Mouse (Mus musculus) hindbrain, embryonic 10.5 days (tissue): ENCODE measurements at regions not wholly inside any gene's neighbourhood (a gene's known extent, or its start where the extent isn't known, plus 50 kb on each side); places are given as distances from the start of the nearest gene placed in this dataset.
"Not testable (repeated sequence)": the region's sequence is repeated elsewhere in the genome, so short reads cannot be mapped to it uniquely, and the experiment has no call there.

Experiments
- DNase-seq: peaks from one replicate; pipeline ENCODE4 v3.0.0-alpha.2; 2017; ENCODE audit warnings: low spot score
- H3K27ac ChIP-seq: fragments of 300-500 bp; sonication (generic); 2 replicates; pipeline ENCODE4 v1.5.1; 2016; ENCODE audit warnings: mild to moderate bottlenecking, moderate library complexity
- H3K27me3 ChIP-seq: fragments of 300-500 bp; sonication (generic); 2 replicates; pipeline ENCODE4 v1.6.1; 2016; ENCODE audit warnings: mild to moderate bottlenecking; ENCODE audit not compliant: poor library complexity, insufficient read depth, severe bottlenecking
- H3K36me3 ChIP-seq: fragments of 300-500 bp; sonication (generic); 2 replicates; pipeline ENCODE4 v1.6.1; 2016; ENCODE audit warnings: mild to moderate bottlenecking, moderate library complexity
- H3K4me1 ChIP-seq: fragments of 300-500 bp; sonication (generic); replicated peaks from 2 replicates; pipeline ENCODE4 v1.6.1; 2016; ENCODE audit warnings: mild to moderate bottlenecking
- H3K4me3 ChIP-seq: fragments of 300-500 bp; sonication (generic); 2 replicates; pipeline ENCODE4 v1.5.1; 2016; ENCODE audit warnings: mild to moderate bottlenecking, moderate library complexity
- H3K9me3 ChIP-seq: fragments of 300-500 bp; sonication (generic); 2 replicates; pipeline ENCODE4 v1.6.1; 2016; ENCODE audit warnings: mild to moderate bottlenecking, moderate library complexity
- WGBS: fragments of 180-500 bp; shearing (Covaris S2); methylation state at CpG from one replicate; pipeline ENCODE4 v1.1.7; 2016; 5-methylcytosine and 5-hydroxymethylcytosine counted together

DNA sequence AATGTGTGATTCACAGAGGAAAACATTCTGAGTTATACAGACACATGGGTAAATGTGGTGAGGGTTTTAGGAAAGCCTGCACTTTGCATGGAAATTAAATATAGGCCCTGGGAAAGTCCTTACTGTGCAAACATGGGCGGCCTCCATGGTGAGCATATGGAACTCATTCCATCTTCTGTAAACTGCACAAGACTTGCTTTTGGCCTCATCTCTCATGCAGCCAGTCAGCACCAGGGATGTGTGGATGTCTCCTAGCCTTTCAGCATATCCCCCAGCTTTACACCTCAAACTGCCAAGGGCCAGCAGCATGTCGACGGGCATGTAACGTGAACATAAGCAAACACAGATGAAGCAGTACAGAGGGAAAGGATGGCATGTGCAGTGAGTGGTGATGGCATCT lies 364.7 kb upstream of the 1700008P02Rik start:
- H3K4me1 ChIP-seq, result no peaks in the 10 kb centered on the region
- 68% methylated on average over 4 of the region's 4 CpGs for WGBS
- H3K9me3 ChIP-seq, result no peaks in the 10 kb centered on the region
- no peak overlapping the region for H3K4me3 ChIP-seq
- DNase-seq, result peak; percentile 3
- no peaks in the 10 kb centered on the region for H3K36me3 ChIP-seq
- H3K27me3 ChIP-seq, result no peaks in the 10 kb centered on the region
- no peak overlapping the region for H3K27ac ChIP-seq

DNA sequence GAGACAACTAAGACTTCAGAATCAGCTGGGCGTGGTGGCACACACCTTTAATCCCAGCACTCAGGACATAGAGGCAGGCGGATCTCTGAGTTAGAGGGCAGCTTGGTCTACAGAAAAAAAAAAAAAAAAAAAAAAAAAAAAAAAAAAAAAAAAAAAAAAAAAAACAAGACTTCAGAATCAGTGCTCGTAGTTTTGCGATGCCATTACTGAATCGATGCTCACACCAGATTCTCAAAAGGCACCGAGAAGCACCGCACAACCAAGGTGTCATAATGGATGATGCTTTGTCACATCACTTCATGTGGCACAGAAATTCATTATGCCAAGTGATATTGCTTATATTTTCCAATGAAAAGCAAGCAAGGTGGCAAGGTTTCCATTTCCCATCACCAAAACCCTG lies 337.4 kb upstream of the 1700008P02Rik start:
- Histone ChIP-seq H3K36me3 (no peaks in the 10 kb centered on the region), H3K27me3 (no peaks in the 10 kb centered on the region), H3K4me3 (no peak overlapping the region), H3K9me3 (no peaks in the 10 kb centered on the region), H3K4me1 (no peaks in the 10 kb centered on the region), H3K27ac (no peak overlapping the region)
- DNase-seq, result no peak
- WGBS, result 92% methylated on average over 7 of the region's 7 CpGs

DNA sequence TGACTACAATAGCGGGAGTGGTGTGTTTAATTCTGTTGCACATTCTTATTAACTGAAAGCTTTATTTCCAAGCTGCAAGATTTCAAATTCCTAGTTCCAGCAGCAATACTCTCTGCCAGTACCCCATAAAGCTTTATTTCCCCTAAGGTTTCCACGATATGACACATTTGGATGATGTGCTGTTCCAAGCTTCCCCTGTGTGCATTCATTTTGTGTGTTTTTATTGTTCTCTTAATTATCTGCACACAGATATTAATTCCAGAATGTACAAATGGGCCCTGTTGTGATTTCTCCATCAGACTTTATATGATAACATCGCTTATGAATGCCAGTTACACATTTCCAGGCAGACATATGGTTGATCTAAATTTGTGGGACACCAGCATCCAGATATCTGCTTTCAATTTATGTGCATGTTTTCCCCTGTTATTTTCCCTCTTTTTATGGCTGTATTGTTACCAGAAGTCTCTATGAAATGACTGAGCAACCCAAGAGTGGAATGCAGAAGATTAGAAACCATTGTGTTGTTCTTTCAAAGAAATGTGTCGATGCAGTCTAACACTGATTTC lies 312.4 kb upstream of the 1700008P02Rik start:
- no peaks in the 10 kb centered on the region for H3K9me3 ChIP-seq
- 90% methylated on average over 4 of the region's 4 CpGs for WGBS
- H3K27ac ChIP-seq, result no peak overlapping the region
- H3K27me3 ChIP-seq, result no peaks in the 10 kb centered on the region
- H3K4me3 ChIP-seq, result no peak overlapping the region
- DNase-seq, result no peak
- no peaks in the 10 kb centered on the region for H3K36me3 ChIP-seq
- no peaks in the 10 kb centered on the region for H3K4me1 ChIP-seq

DNA sequence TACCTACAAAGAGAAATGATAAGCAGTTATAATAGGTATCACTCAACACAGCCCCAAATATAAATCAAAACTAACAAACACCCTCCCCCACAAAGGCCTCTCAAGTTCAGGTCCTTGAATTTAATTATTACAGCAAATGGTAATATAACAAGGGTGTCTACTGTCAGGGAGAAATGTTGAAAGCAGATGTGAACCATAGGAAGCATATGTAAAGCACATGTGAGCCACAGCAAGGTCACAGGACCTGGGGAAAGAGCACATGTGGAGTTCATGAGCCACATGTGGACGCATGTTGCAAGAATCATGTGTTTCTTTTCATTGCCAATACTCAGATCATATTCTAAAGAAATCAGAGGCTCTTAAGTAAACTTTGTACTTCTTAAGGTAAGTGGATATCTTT lies 306.5 kb upstream of the 1700008P02Rik start:
- Histone ChIP-seq H3K4me1 (no peaks in the 10 kb centered on the region), H3K9me3 (no peaks in the 10 kb centered on the region), H3K27ac (no peak overlapping the region), H3K36me3 (no peaks in the 10 kb centered on the region), H3K4me3 (no peak overlapping the region), H3K27me3 (no peaks in the 10 kb centered on the region)
- DNase-seq, result peak; percentile 23
- WGBS, result 80% methylated on average over 1 of the region's 1 CpGs

DNA sequence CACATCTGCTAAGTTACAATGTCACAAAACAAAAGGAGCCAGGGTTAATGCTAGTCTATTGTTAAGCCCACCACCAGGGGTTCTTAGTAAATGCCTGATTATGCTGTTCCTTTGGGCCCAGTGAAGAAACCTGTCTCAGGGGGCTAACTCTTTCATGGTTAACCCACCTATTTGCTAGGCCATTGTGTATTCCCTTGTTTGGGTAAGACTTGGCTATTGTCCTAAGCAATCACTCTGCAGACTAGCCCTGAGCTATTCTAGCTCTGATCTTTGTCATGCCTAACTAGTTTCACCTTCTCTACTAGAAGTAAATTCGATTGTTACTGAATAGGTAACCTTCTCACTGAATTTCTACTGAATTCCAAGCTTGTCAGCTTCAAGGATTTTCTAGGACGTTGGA lies 302.4 kb upstream of the 1700008P02Rik start:
- not testable (repeated sequence) for H3K9me3 ChIP-seq, DNase-seq, H3K4me3 ChIP-seq, H3K36me3 ChIP-seq, H3K27ac ChIP-seq, H3K27me3 ChIP-seq, H3K4me1 ChIP-seq
- WGBS, result 66% methylated on average over 2 of the region's 2 CpGs

DNA sequence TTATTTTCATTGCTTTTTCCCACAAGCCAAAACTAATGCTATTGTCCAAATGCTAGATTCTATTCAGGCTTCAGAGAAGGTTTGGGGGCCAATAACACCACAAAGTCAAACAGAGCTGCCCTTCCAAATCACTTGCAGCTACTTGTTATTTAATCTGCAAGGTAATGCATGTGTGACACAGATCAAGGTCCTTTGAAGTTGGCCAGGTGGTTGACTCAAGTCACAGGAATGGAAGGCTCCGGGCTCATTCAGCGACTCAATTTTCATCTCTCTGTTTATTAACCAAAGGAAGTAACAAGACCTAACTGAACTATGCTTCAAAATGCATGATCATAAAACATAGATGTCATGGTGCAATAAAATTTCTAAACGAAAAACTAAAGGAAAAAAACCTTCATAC lies 300.0 kb upstream of the 1700008P02Rik start:
- no peak overlapping the region for H3K27ac ChIP-seq
- H3K4me3 ChIP-seq, result no peak overlapping the region
- H3K27me3 ChIP-seq, result no peaks in the 10 kb centered on the region
- 89% methylated on average over 3 of the region's 3 CpGs for WGBS
- no peaks in the 10 kb centered on the region for H3K4me1 ChIP-seq
- no peak for DNase-seq
- H3K9me3 ChIP-seq, result no peaks in the 10 kb centered on the region
- H3K36me3 ChIP-seq, result no peaks in the 10 kb centered on the region

DNA sequence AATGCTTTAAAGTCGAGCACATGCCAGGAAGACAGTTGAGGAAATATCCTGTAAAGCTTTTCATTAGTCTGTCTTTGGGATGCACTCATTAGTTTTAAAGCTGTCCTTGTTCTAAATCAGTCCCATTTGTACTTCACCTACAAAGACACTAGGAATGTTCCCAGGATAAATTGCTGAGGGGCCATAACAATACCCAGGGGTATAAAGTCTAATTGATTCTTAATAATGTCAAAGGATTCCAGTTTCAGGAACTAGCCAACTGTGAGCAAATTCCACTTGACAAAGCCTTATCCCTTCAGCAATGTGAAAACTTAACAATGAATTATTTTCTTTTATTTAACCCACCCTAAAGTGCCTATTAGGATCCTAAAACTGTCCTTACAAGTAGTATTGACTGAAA lies 267.7 kb upstream of the 1700008P02Rik start:
- no peak for DNase-seq
- Histone ChIP-seq H3K36me3 (no peaks in the 10 kb centered on the region), H3K9me3 (0 out of 2 replicates have a peak, but pooled peaks cover 2% of the 10 kb centered on the region), H3K4me1 (no peaks in the 10 kb centered on the region), H3K27ac (no peak overlapping the region), H3K4me3 (no peak overlapping the region), H3K27me3 (no peaks in the 10 kb centered on the region)
- 66% methylated on average over 1 of the region's 1 CpGs for WGBS

DNA sequence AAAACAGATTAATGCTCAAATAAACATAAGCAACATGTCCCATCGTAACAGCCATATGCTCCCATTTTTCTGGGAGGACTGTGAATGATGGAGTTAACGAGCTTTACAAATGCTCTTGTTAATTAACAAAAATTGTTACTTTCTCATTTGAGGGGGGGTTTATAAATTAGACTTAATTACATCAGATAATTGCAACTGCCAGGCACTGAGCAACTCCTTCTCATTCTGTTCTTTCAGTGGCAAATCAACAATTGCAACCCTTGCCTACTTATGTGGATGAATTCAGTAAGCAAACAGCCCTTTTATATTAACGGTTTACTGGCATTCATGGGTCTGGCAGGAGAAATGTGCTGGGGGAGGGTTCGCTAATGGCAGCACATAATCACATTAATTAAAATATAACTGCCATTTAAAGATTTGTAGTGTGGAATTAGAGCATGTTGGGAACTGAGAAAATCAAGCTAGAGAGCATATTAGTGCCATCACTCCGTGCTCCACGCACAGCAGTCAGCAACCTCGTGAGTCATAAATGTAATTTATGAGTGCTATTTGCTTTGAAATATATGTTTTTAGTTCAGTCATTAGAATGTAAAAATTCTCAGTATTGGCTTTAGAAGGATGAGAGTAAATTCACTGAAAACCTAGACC lies 266.9 kb upstream of the 1700008P02Rik start:
- Histone ChIP-seq H3K4me3 (no peak overlapping the region), H3K9me3 (0 out of 2 replicates have a peak, but pooled peaks cover 2% of the 10 kb centered on the region), H3K4me1 (no peaks in the 10 kb centered on the region), H3K27me3 (no peaks in the 10 kb centered on the region), H3K27ac (no peak overlapping the region), H3K36me3 (no peaks in the 10 kb centered on the region)
- DNase-seq, result no peak
- 88% methylated on average over 7 of the region's 7 CpGs for WGBS

DNA sequence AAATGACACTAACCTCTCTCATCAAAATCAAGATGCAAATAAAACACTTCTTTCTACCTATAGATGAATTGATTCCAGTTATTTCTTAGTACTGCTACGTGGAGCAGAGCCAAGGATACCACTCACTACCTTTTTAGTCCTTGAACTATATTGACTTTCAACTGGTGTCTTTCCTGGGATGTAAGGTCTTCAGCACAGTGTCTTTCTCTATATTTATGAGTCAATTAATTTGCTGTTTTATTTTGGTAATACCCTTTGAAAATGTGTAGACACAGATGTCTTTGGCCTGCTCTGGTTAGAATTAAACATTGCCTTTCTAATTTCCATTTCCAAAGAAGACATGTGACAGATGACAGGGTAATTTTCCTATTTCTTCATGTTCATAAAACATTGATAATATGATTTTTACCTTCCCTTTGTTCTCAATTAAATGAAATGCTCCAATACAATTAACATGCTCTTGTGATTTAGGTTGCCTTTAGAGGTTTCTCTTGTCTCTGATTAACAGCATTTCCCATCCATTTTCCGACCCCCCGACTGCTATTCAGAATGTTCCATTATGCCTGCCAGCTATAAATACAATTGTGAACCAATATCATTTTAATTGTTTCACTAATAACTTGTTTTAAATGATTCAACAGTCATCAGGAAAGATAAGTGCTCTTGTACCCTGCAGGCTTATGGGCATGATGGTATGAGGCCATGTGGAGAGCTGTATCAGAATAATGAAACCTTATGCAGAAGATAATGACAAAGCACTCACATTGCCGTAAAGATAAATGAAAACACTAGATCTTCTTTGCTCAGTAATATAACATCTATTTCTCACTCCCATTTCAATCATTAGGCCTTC lies 266.2 kb upstream of the 1700008P02Rik start:
- Histone ChIP-seq H3K4me1 (no peaks in the 10 kb centered on the region), H3K27ac (no peak overlapping the region), H3K9me3 (no peaks in the 10 kb centered on the region), H3K27me3 (no peaks in the 10 kb centered on the region), H3K4me3 (no peak overlapping the region), H3K36me3 (no peaks in the 10 kb centered on the region)
- DNase-seq, result no peak
- 87% methylated on average over 4 of the region's 4 CpGs for WGBS

DNA sequence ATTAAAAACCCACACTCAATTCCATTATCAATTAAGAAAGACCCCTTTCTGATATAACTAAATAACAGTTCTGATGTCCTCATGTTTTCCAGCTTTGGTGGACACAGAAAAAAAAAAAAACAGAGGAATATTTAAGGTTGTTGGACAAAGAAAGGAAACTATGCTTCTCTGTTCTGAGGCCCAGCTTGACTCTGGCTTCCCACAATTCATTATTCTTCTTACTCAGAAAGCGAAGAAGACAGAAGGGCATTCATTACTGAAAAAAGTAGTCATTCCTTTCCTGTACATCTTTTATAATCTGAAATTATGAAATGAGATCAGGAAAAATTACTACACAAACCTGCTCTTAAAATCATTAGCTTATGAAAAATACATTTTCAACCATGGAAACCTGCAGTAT lies 263.2 kb upstream of the 1700008P02Rik start:
- H3K4me1 ChIP-seq, result no peaks in the 10 kb centered on the region
- no peaks in the 10 kb centered on the region for H3K27me3 ChIP-seq
- DNase-seq, result no peak
- no peak overlapping the region for H3K27ac ChIP-seq
- H3K36me3 ChIP-seq, result no peaks in the 10 kb centered on the region
- WGBS, result 83% methylated on average over 1 of the region's 1 CpGs
- H3K9me3 ChIP-seq, result no peaks in the 10 kb centered on the region
- H3K4me3 ChIP-seq, result no peak overlapping the region

DNA sequence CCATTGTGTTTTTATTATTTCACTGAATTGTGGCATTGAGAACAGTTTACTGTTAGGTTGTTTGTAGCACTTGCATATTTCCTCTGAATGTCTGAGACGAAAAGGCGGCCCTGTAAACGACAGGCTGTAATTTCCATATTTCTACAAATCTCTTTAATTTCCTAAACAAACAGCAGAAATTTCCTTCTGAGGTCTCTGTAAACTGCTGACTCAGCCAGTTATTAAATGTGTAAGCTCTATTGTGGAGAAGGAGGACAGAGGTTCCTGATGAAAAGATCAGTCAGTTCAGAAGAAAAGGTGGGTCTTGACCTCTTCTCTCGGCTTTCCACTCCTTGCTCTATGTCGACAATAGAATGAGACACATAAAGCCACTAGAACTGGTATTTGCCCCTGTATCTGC lies 256.0 kb upstream of the 1700008P02Rik start:
- H3K9me3 ChIP-seq, result no peaks in the 10 kb centered on the region
- H3K4me1 ChIP-seq, result no peaks in the 10 kb centered on the region
- no peak for DNase-seq
- no peak overlapping the region for H3K27ac ChIP-seq
- no peaks in the 10 kb centered on the region for H3K36me3 ChIP-seq
- whole genome bisulfite sequencing, result 78% methylated on average over 5 of the region's 5 CpGs
- H3K4me3 ChIP-seq, result no peak overlapping the region
- H3K27me3 ChIP-seq, result no peaks in the 10 kb centered on the region

DNA sequence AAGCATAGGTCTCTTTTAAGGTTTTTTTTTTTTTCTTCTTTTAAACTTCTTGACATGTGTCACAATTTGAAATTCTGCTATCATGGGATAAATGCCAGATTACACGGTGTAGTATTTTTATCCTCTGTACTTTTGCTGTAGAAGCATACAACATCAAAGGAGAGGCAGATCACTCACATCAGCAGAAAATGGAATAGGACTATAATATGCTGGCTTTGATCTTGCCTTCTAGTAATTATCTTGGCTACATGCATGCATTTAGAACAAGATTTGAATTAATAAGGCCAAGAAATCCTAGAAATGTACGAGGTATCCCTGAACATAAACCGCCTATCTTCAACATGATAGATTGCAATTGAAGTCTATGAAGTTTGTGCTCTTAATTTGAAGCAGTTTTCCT lies 251.9 kb upstream of the 1700008P02Rik start:
- no peaks in the 10 kb centered on the region for H3K27me3 ChIP-seq
- H3K36me3 ChIP-seq, result no peaks in the 10 kb centered on the region
- 84% methylated on average over 3 of the region's 3 CpGs for WGBS
- H3K4me3 ChIP-seq, result no peak overlapping the region
- no peaks in the 10 kb centered on the region for H3K9me3 ChIP-seq
- no peak overlapping the region for H3K27ac ChIP-seq
- no peak for DNase-seq
- no peaks in the 10 kb centered on the region for H3K4me1 ChIP-seq

DNA sequence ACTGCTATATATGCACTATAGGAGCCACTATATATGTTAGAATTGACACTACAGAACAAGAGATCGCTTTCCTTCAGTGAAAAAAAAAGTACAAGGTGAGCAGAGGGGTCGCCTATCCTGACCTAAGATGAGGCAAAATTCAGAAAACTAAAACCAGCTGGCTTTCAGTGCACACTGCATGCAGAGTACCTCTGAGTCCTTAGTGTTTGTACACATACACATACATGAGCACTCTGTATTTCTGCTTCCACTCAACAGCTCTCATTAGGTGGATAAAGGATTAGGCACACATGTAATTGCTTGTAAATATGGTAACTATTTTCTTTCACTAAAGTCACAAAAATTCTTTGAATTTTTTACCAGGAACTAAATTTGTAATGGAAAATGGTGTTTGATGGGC lies 251.5 kb upstream of the 1700008P02Rik start:
- WGBS, result 87% methylated on average over 2 of the region's 2 CpGs
- no peaks in the 10 kb centered on the region for H3K9me3 ChIP-seq
- H3K4me1 ChIP-seq, result no peaks in the 10 kb centered on the region
- H3K27me3 ChIP-seq, result no peaks in the 10 kb centered on the region
- no peak overlapping the region for H3K4me3 ChIP-seq
- no peak overlapping the region for H3K27ac ChIP-seq
- DNase-seq, result no peak
- no peaks in the 10 kb centered on the region for H3K36me3 ChIP-seq
